Mouse (Mus musculus) lung, embryonic 16.5 days (tissue): ENCODE data around the gene Rora. TPM values are rescaled to one million over a fixed set of nuclear protein-coding genes. Genes with fewer than 3 reads are reported as not detected.
"Not testable (repeated sequence)": the region's sequence is repeated elsewhere in the genome, so short reads cannot be mapped to it uniquely, and the experiment has no call there.

ENCODE experiments used
- ATAC-seq: fragments of 200-750 bp; cut with Nextera tagmentation; 2 replicates; pipeline ENCODE4 v1.8.0; 2017; ENCODE audit warnings: low read depth, mild to moderate bottlenecking, moderate library complexity
- H3K27ac ChIP-seq: fragments of 300-500 bp; sonication (generic); 2 replicates; pipeline ENCODE4 v1.5.1; 2014; ENCODE audit warnings: mild to moderate bottlenecking, control low read depth, low read length
- H3K27me3 ChIP-seq: fragments of 300-500 bp; sonication (generic); 2 replicates; pipeline ENCODE4 v1.6.1; 2014; ENCODE audit warnings: low read depth, low read length, mixed read lengths; ENCODE audit not compliant: control insufficient read depth, insufficient read depth
- H3K36me3 ChIP-seq: fragments of 300-500 bp; sonication (generic); 2 replicates; pipeline ENCODE4 v1.6.1; 2014; ENCODE audit warnings: low read length; ENCODE audit not compliant: control insufficient read depth, insufficient read depth
- H3K4me1 ChIP-seq: fragments of 300-500 bp; sonication (generic); replicated peaks from 2 replicates; pipeline ENCODE4 v1.6.1; 2014; ENCODE audit warnings: low read length, mixed read lengths; ENCODE audit not compliant: control insufficient read depth, insufficient read depth
- H3K4me2 ChIP-seq: fragments of 300-500 bp; sonication (generic); 2 replicates; pipeline ENCODE4 v1.6.1; 2014; ENCODE audit warnings: low read depth, low read length, control low read depth
- H3K4me3 ChIP-seq: fragments of 300-500 bp; sonication (generic); 2 replicates; pipeline ENCODE4 v1.5.1; 2014; ENCODE audit warnings: mild to moderate bottlenecking, low read length, control low read depth
- H3K9ac ChIP-seq: fragments of 300-500 bp; sonication (generic); 2 replicates; pipeline ENCODE4 v1.6.1; 2014; ENCODE audit warnings: low read length, control low read depth
- H3K9me3 ChIP-seq: fragments of 300-500 bp; sonication (generic); 2 replicates; pipeline ENCODE4 v1.6.1; 2016; ENCODE audit warnings: low read length; ENCODE audit not compliant: control insufficient read depth
- WGBS: fragments of 180-500 bp; shearing (Covaris S2); extraction: QIAGEN DNeasy Blood & Tissue Kit; methylation state at CpG from one replicate; pipeline ENCODE4 v1.1.7; 2014; 5-methylcytosine and 5-hydroxymethylcytosine counted together
- polyA plus RNA-seq: library from polyadenylated mRNA; unstranded; fragments of >200 nt; fragmentation: Nextera tagmentation; extraction: Ambion mirVana; gene quantifications from 2 replicates; pipeline ENCODE4 v1.2.1, GENCODE M21; 2015

Rora gene
- polyA plus RNA-seq, 1 experiment from 2014 or later: 8.4 TPM

- Histone ChIP-seq H3K9ac (peak overlapping the region; percentile 0; the same call in 1 of the 2 replicates), H3K4me3 (no peak overlapping the region)
- peak; percentile 92 for ATAC-seq
These were observed 431.4 kb downstream of the Rora start for GRCm38 (mm10) chr9:69084720-69085661.

GRCm38 (mm10) chr9:69086844-69087243 lies 433.3 kb downstream of the Rora start:
- Histone ChIP-seq H3K9ac (no peak overlapping the region), H3K9me3 (no peaks in the 10 kb centered on the region), H3K4me1 (peaks cover 15% of the 10 kb centered on the region), H3K36me3 (no peaks in the 10 kb centered on the region), H3K27me3 (no peaks in the 10 kb centered on the region), H3K4me3 (no peak overlapping the region), H3K4me2 (no peak overlapping the region), H3K27ac (no peak overlapping the region)
- ATAC-seq: no peak
- 78% methylated on average over 4 of the region's 4 CpGs for WGBS

More at GRCm38 (mm10) chr9:69084720-69085661, 431.4 kb downstream of the Rora start:
- H3K36me3 ChIP-seq: no peaks in the 10 kb centered on the region
- H3K27ac ChIP-seq: peak overlapping the region; percentile 60
- H3K4me2 ChIP-seq: 0 out of 2 replicates have a peak overlapping the region, but pooled peaks have one; percentile 18
- no peaks in the 10 kb centered on the region for H3K27me3 ChIP-seq
- no peaks in the 10 kb centered on the region for H3K9me3 ChIP-seq
- 32% methylated on average over 14 of the region's 14 CpGs for WGBS
- H3K4me1 ChIP-seq: peaks cover 11% of the 10 kb centered on the region

GRCm38 (mm10) chr9:69087325-69087724 lies 433.7 kb downstream of the Rora start:
- Histone ChIP-seq H3K4me3 (no peak overlapping the region), H3K4me2 (no peak overlapping the region), H3K9ac (no peak overlapping the region), H3K36me3 (no peaks in the 10 kb centered on the region), H3K27me3 (no peaks in the 10 kb centered on the region), H3K4me1 (peaks cover 19% of the 10 kb centered on the region), H3K9me3 (no peaks in the 10 kb centered on the region), H3K27ac (no peak overlapping the region)
- ATAC-seq: no peak
- 94% methylated on average over 1 of the region's 1 CpGs for WGBS

- H3K4me3 ChIP-seq: no peak overlapping the region
- 87% methylated on average over 5 of the region's 5 CpGs for WGBS
- H3K36me3 ChIP-seq: no peaks in the 10 kb centered on the region
- no peaks in the 10 kb centered on the region for H3K27me3 ChIP-seq
- no peak overlapping the region for H3K27ac ChIP-seq
- no peak for ATAC-seq
- no peaks in the 10 kb centered on the region for H3K9me3 ChIP-seq
- H3K4me2 ChIP-seq: no peak overlapping the region
- peaks cover 13% of the 10 kb centered on the region for H3K4me1 ChIP-seq
- no peak overlapping the region for H3K9ac ChIP-seq
These were observed 437.2 kb downstream of the Rora start for GRCm38 (mm10) chr9:69090749-69091270.

- no peaks in the 10 kb centered on the region for H3K9me3 ChIP-seq
- no peaks in the 10 kb centered on the region for H3K27me3 ChIP-seq
- 39% methylated on average over 14 of the region's 15 CpGs for WGBS
- ATAC-seq: peak; percentile 96
- H3K9ac ChIP-seq: peak overlapping the region; percentile 11; the same call in 1 of the 2 replicates
- H3K27ac ChIP-seq: peak overlapping the region; percentile 79
- H3K4me2 ChIP-seq: peak overlapping the region; percentile 18
- no peaks in the 10 kb centered on the region for H3K36me3 ChIP-seq
- peaks cover 13% of the 10 kb centered on the region for H3K4me1 ChIP-seq
- no peak overlapping the region for H3K4me3 ChIP-seq
These were observed 438.8 kb downstream of the Rora start for GRCm38 (mm10) chr9:69092119-69093013.

- 86% methylated on average over 5 of the region's 5 CpGs for WGBS
These were observed 446.7 kb downstream of the Rora start for GRCm38 (mm10) chr9:69100153-69100756.

GRCm38 (mm10) chr9:69104321-69104720 lies 450.7 kb downstream of the Rora start:
- no peak overlapping the region for H3K4me3 ChIP-seq
- WGBS: 44% methylated on average over 5 of the region's 5 CpGs
- H3K27ac ChIP-seq: no peak overlapping the region
- H3K36me3 ChIP-seq: no peaks in the 10 kb centered on the region
- H3K4me2 ChIP-seq: no peak overlapping the region
- peaks cover 4% of the 10 kb centered on the region; the same call in 1 of the 2 replicates for H3K4me1 ChIP-seq
- ATAC-seq: no peak
- H3K9ac ChIP-seq: no peak overlapping the region
- H3K9me3 ChIP-seq: no peaks in the 10 kb centered on the region
- H3K27me3 ChIP-seq: no peaks in the 10 kb centered on the region

More at GRCm38 (mm10) chr9:69100153-69100756, 446.7 kb downstream of the Rora start:
- H3K36me3 ChIP-seq, H3K4me1 ChIP-seq, H3K27ac ChIP-seq, H3K27me3 ChIP-seq, H3K9ac ChIP-seq, ATAC-seq, H3K9me3 ChIP-seq, H3K4me2 ChIP-seq, H3K4me3 ChIP-seq: not testable (repeated sequence)

- Histone ChIP-seq H3K9ac (no peak overlapping the region), H3K36me3 (no peaks in the 10 kb centered on the region), H3K4me3 (no peak overlapping the region), H3K27me3 (no peaks in the 10 kb centered on the region), H3K4me1 (no peaks in the 10 kb centered on the region), H3K4me2 (no peak overlapping the region), H3K27ac (no peak overlapping the region), H3K9me3 (no peaks in the 10 kb centered on the region)
- WGBS: 89% methylated on average over 2 of the region's 2 CpGs
- no peak for ATAC-seq
These were observed 456.2 kb downstream of the Rora start for GRCm38 (mm10) chr9:69109618-69110300.
